Mouse (Mus musculus) midbrain, postnatal 0 days (tissue): ENCODE data around the gene Fxyd5. TPM values are rescaled to one million over a fixed set of nuclear protein-coding genes. Genes with fewer than 3 reads are reported as not detected.

ENCODE experiments used
- ATAC-seq: fragments of 200-750 bp; cut with Nextera tagmentation; 2 replicates; pipeline ENCODE4 v1.8.0; 2017; ENCODE audit warnings: moderate number of reproducible peaks, mild to moderate bottlenecking, moderate TSS enrichment, moderate library complexity; ENCODE audit not compliant: low FRiP score
- DNase-seq: peaks from one replicate; pipeline ENCODE4 v3.0.0-alpha.2; 2015; ENCODE audit warnings: low spot score
- H3K27ac ChIP-seq: fragments of 300-500 bp; sonication (generic); 2 replicates; pipeline ENCODE4 v1.5.1; 2014; ENCODE audit warnings: low read depth, mild to moderate bottlenecking, low read length, mixed read lengths
- H3K27me3 ChIP-seq: fragments of 300-500 bp; sonication (generic); 2 replicates; pipeline ENCODE4 v1.6.1; 2014; ENCODE audit warnings: low read length, control low read depth, mixed read lengths; ENCODE audit not compliant: insufficient read depth
- H3K36me3 ChIP-seq: fragments of 300-500 bp; sonication (generic); 2 replicates; pipeline ENCODE4 v1.6.1; 2014; ENCODE audit warnings: low read length, control low read depth, mixed read lengths; ENCODE audit not compliant: insufficient read depth
- H3K4me1 ChIP-seq: fragments of 300-500 bp; sonication (generic); 2 replicates; pipeline ENCODE4 v1.6.1; 2014; ENCODE audit warnings: mild to moderate bottlenecking, control low read depth, antibody characterized with exemption, low read length, mixed read lengths; ENCODE audit not compliant: insufficient read depth
- H3K4me2 ChIP-seq: fragments of 300-500 bp; sonication (generic); 2 replicates; pipeline ENCODE4 v1.6.1; 2014; ENCODE audit warnings: low read depth, mild to moderate bottlenecking, low read length, mixed read lengths; ENCODE audit not compliant: poor library complexity, severe bottlenecking
- H3K4me3 ChIP-seq: fragments of 300-500 bp; sonication (generic); 2 replicates; pipeline ENCODE4 v1.5.1; 2014; ENCODE audit warnings: low read depth, mild to moderate bottlenecking, low read length, moderate library complexity
- H3K9ac ChIP-seq: fragments of 300-500 bp; sonication (generic); replicated peaks from 2 replicates; pipeline ENCODE4 v1.6.1; 2014; ENCODE audit warnings: mild to moderate bottlenecking, low read length, moderate library complexity, mixed read lengths; ENCODE audit not compliant: poor library complexity, severe bottlenecking
- H3K9me3 ChIP-seq: fragments of 300-500 bp; sonication (generic); 2 replicates; pipeline ENCODE4 v1.6.1; 2016; ENCODE audit warnings: low read length, control low read depth
- CTCF ChIP-seq: IDR thresholded peaks from 2 replicates; pipeline ENCODE4 v1.5.1; 2016; ENCODE audit warnings: antibody characterized with exemption, mild to moderate bottlenecking
- WGBS: fragments of 180-500 bp; shearing (Covaris S2); extraction: QIAGEN DNeasy Blood & Tissue Kit; methylation state at CpG from one replicate; pipeline ENCODE4 v1.1.7; 2014; 5-methylcytosine and 5-hydroxymethylcytosine counted together
- polyA plus RNA-seq: library from polyadenylated mRNA; unstranded; fragments of >200 nt; fragmentation: Nextera tagmentation; extraction: Ambion mirVana; gene quantifications from 2 replicates; pipeline ENCODE4 v1.2.1, GENCODE M21; 2015
- total RNA-seq: library from RNA; depleted of rRNA; stranded (reverse); fragments of >200 nt; gene quantifications from 2 replicates; pipeline ENCODE4 v1.2.3, GENCODE M21; 2014; rRNA removed

The Fxyd5 gene
- 23.1 and 48.0 TPM in 2 replicates for total RNA-seq
- polyA plus RNA-seq, result 31.9 and 32.9 TPM in 2 replicates

GRCm38 (mm10) chr7:31042431-31042910, at the start of gene Fxyd5:
Fxyd5 (minus strand) TSS chr7:31042481.
- H3K4me1 ChIP-seq, result no peaks in the 10 kb centered on the region
- peaks cover 7% of the 10 kb centered on the region; the same call in 1 of the 2 replicates for H3K36me3 ChIP-seq
- H3K4me3 ChIP-seq, result no peak within 1 kb of the TSS
- TF ChIP-seq CTCF, result no peak
- DNase-seq, result no peak
- peaks cover 22% of the 10 kb centered on the region for H3K27me3 ChIP-seq
- H3K27ac ChIP-seq, result no peak within 1 kb of the TSS
- no peak within 1 kb of the TSS for H3K9ac ChIP-seq
- H3K9me3 ChIP-seq, result no peaks in the 10 kb centered on the region
- H3K4me2 ChIP-seq, result peak within 1 kb of the TSS; percentile 20; the same call in 1 of the 2 replicates
- WGBS, result 36% methylated on average over 10 of the region's 10 CpGs
- ATAC-seq, result no peak

GRCm38 (mm10) chr7:31089721-31090120, 47.4 kb upstream of the Fxyd5 start:
- H3K9me3 ChIP-seq, result no peaks in the 10 kb centered on the region
- H3K9ac ChIP-seq, result no peak overlapping the region
- no peak for DNase-seq
- no peak overlapping the region for H3K4me3 ChIP-seq
- TF ChIP-seq CTCF, result no peak
- H3K27me3 ChIP-seq, result no peaks in the 10 kb centered on the region
- no peak overlapping the region for H3K4me2 ChIP-seq
- H3K36me3 ChIP-seq, result no peaks in the 10 kb centered on the region
- 95% methylated on average over 2 of the region's 2 CpGs for WGBS
- no peak overlapping the region for H3K27ac ChIP-seq
- H3K4me1 ChIP-seq, result no peaks in the 10 kb centered on the region
- no peak for ATAC-seq

GRCm38 (mm10) chr7:31088206-31088605, 45.9 kb upstream of the Fxyd5 start:
- H3K9me3 ChIP-seq, result no peaks in the 10 kb centered on the region
- H3K27me3 ChIP-seq, result no peaks in the 10 kb centered on the region
- H3K36me3 ChIP-seq, result no peaks in the 10 kb centered on the region
- 59% methylated on average over 3 of the region's 3 CpGs for whole genome bisulfite sequencing
- H3K4me2 ChIP-seq, result no peak overlapping the region
- TF ChIP-seq CTCF, result no peak
- DNase-seq, result no peak
- no peak for ATAC-seq
- H3K4me1 ChIP-seq, result no peaks in the 10 kb centered on the region
- no peak overlapping the region for H3K4me3 ChIP-seq
- no peak overlapping the region for H3K27ac ChIP-seq
- H3K9ac ChIP-seq, result no peak overlapping the region

GRCm38 (mm10) chr7:31087262-31087661, 45.0 kb upstream of the Fxyd5 start:
- no peak for TF ChIP-seq CTCF
- ATAC-seq, result no peak
- no peaks in the 10 kb centered on the region for H3K4me1 ChIP-seq
- H3K27me3 ChIP-seq, result no peaks in the 10 kb centered on the region
- no peak for DNase-seq
- no peak overlapping the region for H3K9ac ChIP-seq
- no peaks in the 10 kb centered on the region for H3K36me3 ChIP-seq
- no peak overlapping the region for H3K4me3 ChIP-seq
- no peak overlapping the region for H3K27ac ChIP-seq
- H3K4me2 ChIP-seq, result no peak overlapping the region
- WGBS, result 83% methylated on average over 2 of the region's 2 CpGs
- H3K9me3 ChIP-seq, result no peaks in the 10 kb centered on the region

- H3K36me3 ChIP-seq, result no peaks in the 10 kb centered on the region
- H3K27me3 ChIP-seq, result no peaks in the 10 kb centered on the region
- 94% methylated on average over 9 of the region's 9 CpGs for WGBS
- H3K27ac ChIP-seq, result no peak overlapping the region
- no peaks in the 10 kb centered on the region for H3K4me1 ChIP-seq
- no peak overlapping the region for H3K9ac ChIP-seq
- no peak overlapping the region for H3K4me2 ChIP-seq
- no peaks in the 10 kb centered on the region for H3K9me3 ChIP-seq
- TF ChIP-seq CTCF, result no peak
- no peak overlapping the region for H3K4me3 ChIP-seq
- DNase-seq, result no peak
- no peak for ATAC-seq
These were observed 44.0 kb upstream of the Fxyd5 start for GRCm38 (mm10) chr7:31086175-31086755.

GRCm38 (mm10) chr7:31085171-31085570, 42.9 kb upstream of the Fxyd5 start:
- no peak for TF ChIP-seq CTCF
- Histone ChIP-seq H3K4me2 (no peak overlapping the region), H3K27ac (no peak overlapping the region), H3K9me3 (no peaks in the 10 kb centered on the region), H3K27me3 (no peaks in the 10 kb centered on the region), H3K4me1 (no peaks in the 10 kb centered on the region), H3K9ac (no peak overlapping the region), H3K4me3 (no peak overlapping the region), H3K36me3 (no peaks in the 10 kb centered on the region)
- ATAC-seq, result no peak
- WGBS, result 15% methylated on average over 3 of the region's 3 CpGs
- DNase-seq, result no peak
